Mouse (Mus musculus) induced T-regulatory cell, adult 2 months (primary cell): ENCODE measurements at regions not wholly inside any gene's neighbourhood (a gene's known extent, or its start where the extent isn't known, plus 50 kb on each side); places are given as distances from the start of the nearest gene placed in this dataset.
"Not testable (repeated sequence)": the region's sequence is repeated elsewhere in the genome, so short reads cannot be mapped to it uniquely, and the experiment has no call there.

ENCODE experiments used
- DNase-seq: peaks from one replicate; pipeline ENCODE4 v3.0.0-alpha.2; 2012; ENCODE audit warnings: low read depth

DNA sequence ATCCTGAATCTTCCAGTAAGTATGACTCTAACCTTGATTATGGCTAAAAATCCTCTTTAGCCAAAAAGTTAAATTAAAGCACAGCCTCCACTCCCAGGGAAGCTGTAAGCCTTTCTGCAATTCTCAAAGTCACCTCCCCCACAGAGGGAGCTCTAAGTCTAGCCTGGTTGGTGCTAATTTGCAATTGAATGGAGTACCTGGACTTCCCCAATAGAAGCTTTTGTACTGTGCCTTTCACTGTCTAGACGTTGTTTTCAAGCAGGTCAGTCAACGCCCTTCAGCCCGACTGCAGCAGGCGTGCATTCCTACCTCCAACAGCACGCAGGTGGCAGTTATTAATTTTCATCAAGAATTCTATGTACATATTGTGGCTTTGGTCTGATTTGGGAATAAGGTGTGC lies 87.2 kb downstream of the Catsperg2 start:
- DNase-seq: not testable (repeated sequence)

DNA sequence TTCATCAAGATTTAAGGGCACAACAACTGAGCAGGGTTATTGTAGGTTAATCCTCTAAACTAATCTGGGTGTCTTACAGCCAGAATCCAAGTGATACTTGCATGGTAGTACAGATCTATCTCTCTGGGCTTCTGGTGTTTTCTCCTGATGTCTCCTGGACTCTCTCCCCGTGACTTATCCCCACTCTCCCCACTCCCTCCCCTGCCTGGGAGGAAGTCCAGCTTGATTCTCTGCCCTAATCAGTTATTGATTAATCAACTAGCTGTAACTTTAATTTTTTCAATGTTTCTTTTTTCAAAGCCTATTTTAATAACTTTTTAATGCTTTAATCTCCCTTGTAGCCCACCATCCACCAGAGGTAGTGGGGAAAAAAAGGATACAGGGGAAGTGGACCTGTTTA lies 83.9 kb upstream of the Sipa1l3 start:
- DNase-seq: no peak

- no peak for DNase-seq
These were observed 82.9 kb upstream of the Sipa1l3 start for GRCm38 (mm10) chr7:29601337-29601736.

GRCm38 (mm10) chr7:29597291-29597690 lies 78.8 kb upstream of the Sipa1l3 start:
- DNase-seq: peak; percentile 60

GRCm38 (mm10) chr7:29578128-29578527 lies 59.7 kb upstream of the Sipa1l3 start:
- no peak for DNase-seq

DNA sequence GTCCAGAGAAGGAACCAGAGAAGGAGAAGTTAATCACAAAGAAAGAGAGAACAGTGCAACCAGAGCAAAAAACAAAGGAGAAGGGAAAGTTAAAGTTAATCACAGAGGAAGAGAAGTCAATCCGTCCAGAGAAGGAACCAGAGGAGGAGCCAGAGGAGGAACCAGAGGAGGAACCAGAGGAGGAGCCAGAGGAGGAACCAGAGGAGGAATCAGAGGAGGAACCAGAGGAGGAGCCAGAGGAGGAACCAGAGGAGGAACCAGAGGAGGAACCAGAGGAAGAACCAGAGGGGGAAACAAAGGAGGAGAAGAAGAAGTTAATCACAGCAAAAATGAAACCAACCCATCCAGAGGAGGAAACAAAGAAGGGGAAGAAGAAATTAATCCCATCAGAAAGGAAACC lies 57.2 kb upstream of the Sipa1l3 start:
- no peak for DNase-seq
